Mouse (Mus musculus) neural tube, embryonic 14.5 days (tissue): ENCODE measurements around the gene Tfam. TPM values are rescaled to one million over a fixed set of nuclear protein-coding genes. Genes with fewer than 3 reads are reported as not detected.

ENCODE experiments used
- ATAC-seq: fragments of 200-750 bp; cut with Nextera tagmentation; 2 replicates; pipeline ENCODE4 v1.8.0; 2017; ENCODE audit warnings: low read depth, mild to moderate bottlenecking, moderate TSS enrichment, moderate library complexity
- H3K27ac ChIP-seq: fragments of 300-500 bp; sonication (generic); 2 replicates; pipeline ENCODE4 v1.5.1; 2014; ENCODE audit warnings: low read depth, mild to moderate bottlenecking, control low read depth, low read length, moderate library complexity, mixed read lengths
- H3K27me3 ChIP-seq: fragments of 300-500 bp; sonication (generic); 2 replicates; pipeline ENCODE4 v1.6.1; 2014; ENCODE audit warnings: low read length; ENCODE audit not compliant: control insufficient read depth, insufficient read depth
- H3K36me3 ChIP-seq: fragments of 300-500 bp; sonication (generic); 2 replicates; pipeline ENCODE4 v1.6.1; 2014; ENCODE audit warnings: low read length, mixed read lengths; ENCODE audit not compliant: control insufficient read depth, insufficient read depth
- H3K4me1 ChIP-seq: fragments of 300-500 bp; sonication (generic); 2 replicates; pipeline ENCODE4 v1.6.1; 2014; ENCODE audit warnings: low read length; ENCODE audit not compliant: control insufficient read depth, insufficient read depth
- H3K4me2 ChIP-seq: fragments of 300-500 bp; sonication (generic); 2 replicates; pipeline ENCODE4 v1.6.1; 2014; ENCODE audit warnings: mild to moderate bottlenecking, low read depth, low read length, control low read depth
- H3K4me3 ChIP-seq: fragments of 300-500 bp; sonication (generic); 2 replicates; pipeline ENCODE4 v1.5.1; 2014; ENCODE audit warnings: low read depth, low read length, control low read depth, mixed read lengths
- H3K9ac ChIP-seq: fragments of 300-500 bp; sonication (generic); replicated peaks from 2 replicates; pipeline ENCODE4 v1.6.1; 2014; ENCODE audit warnings: low read depth, mild to moderate bottlenecking, control low read depth, low read length, mixed read lengths
- H3K9me3 ChIP-seq: fragments of 300-500 bp; sonication (generic); 2 replicates; pipeline ENCODE4 v1.6.1; 2016; ENCODE audit warnings: low read length; ENCODE audit not compliant: control insufficient read depth
- WGBS: fragments of 180-500 bp; shearing (Covaris S2); extraction: QIAGEN DNeasy Blood & Tissue Kit; methylation state at CpG from one replicate; pipeline ENCODE4 v1.1.7; 2014; 5-methylcytosine and 5-hydroxymethylcytosine counted together
- polyA plus RNA-seq: library from polyadenylated mRNA; unstranded; fragments of >200 nt; fragmentation: Nextera tagmentation; extraction: Ambion mirVana; gene quantifications from 2 replicates; pipeline ENCODE4 v1.2.1, GENCODE M21; 2014

The Tfam gene
- 45.7 and 48.1 TPM in 2 replicates for polyA plus RNA-seq

DNA sequence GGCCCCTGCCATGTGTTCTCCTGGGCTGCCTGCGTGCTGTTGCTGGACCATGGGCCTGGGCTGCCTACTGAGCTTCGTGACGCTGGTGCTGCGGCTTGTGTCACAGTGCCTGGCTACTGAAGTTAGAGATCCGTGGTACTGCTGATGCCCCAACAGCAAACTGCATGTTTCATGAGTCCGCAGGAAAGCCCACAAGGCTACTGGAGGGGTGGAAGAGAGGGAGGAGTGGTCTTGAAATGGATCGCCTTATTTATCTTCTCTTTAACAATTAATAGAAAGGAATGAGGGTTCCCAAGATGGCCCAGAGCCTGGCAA, at the start of gene Tfam:
Tfam (minus strand) TSS at position 41 of the 315 bp plus-strand sequence.
- H3K9me3 ChIP-seq, result no peaks in the 10 kb centered on the region
- H3K4me1 ChIP-seq, result peaks cover 5% of the 10 kb centered on the region; the same call in 1 of the 2 replicates
- H3K27ac ChIP-seq, result peak within 1 kb of the TSS; percentile 44
- peaks cover 8% of the 10 kb centered on the region for H3K36me3 ChIP-seq
- 4% methylated on average over 7 of the region's 7 CpGs for WGBS
- peak within 1 kb of the TSS; percentile 91 for H3K4me2 ChIP-seq
- H3K27me3 ChIP-seq, result no peaks in the 10 kb centered on the region
- peak within 1 kb of the TSS; percentile 79 for H3K9ac ChIP-seq
- H3K4me3 ChIP-seq, result peak within 1 kb of the TSS; percentile 85
- ATAC-seq, result no peak

GRCm38 (mm10) chr10:71285126-71285580, 47.1 kb upstream of the Tfam start, which contains the start of gene Ube2d1:
Gene Ube2d1, minus strand, starts transcription at chr10:71285262.
- H3K27ac ChIP-seq, result peak within 1 kb of the TSS; percentile 88
- no peaks in the 10 kb centered on the region for H3K9me3 ChIP-seq
- peak; percentile 96 for ATAC-seq
- H3K9ac ChIP-seq, result peak within 1 kb of the TSS; percentile 99
- peaks cover 2% of the 10 kb centered on the region; the same call in 1 of the 2 replicates for H3K27me3 ChIP-seq
- H3K4me2 ChIP-seq, result peak within 1 kb of the TSS; percentile 57
- 0% methylated on average over 44 of the region's 50 CpGs for WGBS
- H3K4me1 ChIP-seq, result peaks cover 23% of the 10 kb centered on the region
- H3K36me3 ChIP-seq, result no peaks in the 10 kb centered on the region
- peak within 1 kb of the TSS; percentile 98 for H3K4me3 ChIP-seq

- Histone ChIP-seq H3K4me3 (peak overlapping the region; percentile 98), H3K9ac (peak overlapping the region; percentile 99), H3K27me3 (peaks cover 2% of the 10 kb centered on the region; the same call in 1 of the 2 replicates), H3K9me3 (no peaks in the 10 kb centered on the region), H3K27ac (peak overlapping the region; percentile 88), H3K4me1 (peaks cover 25% of the 10 kb centered on the region), H3K4me2 (peak overlapping the region; percentile 57), H3K36me3 (no peaks in the 10 kb centered on the region)
- ATAC-seq, result peak; percentile 84
- WGBS, result 1% methylated on average over 40 of the region's 41 CpGs
Measured at GRCm38 (mm10) chr10:71284511-71285125, 46.5 kb upstream of the Tfam start.

- no peaks in the 10 kb centered on the region for H3K36me3 ChIP-seq
- ATAC-seq, result no peak
- no peaks in the 10 kb centered on the region for H3K9me3 ChIP-seq
- peak overlapping the region; percentile 88 for H3K27ac ChIP-seq
- whole genome bisulfite sequencing, result 5% methylated on average over 8 of the region's 8 CpGs
- H3K4me1 ChIP-seq, result peaks cover 26% of the 10 kb centered on the region
- H3K4me2 ChIP-seq, result peak overlapping the region; percentile 57
- H3K9ac ChIP-seq, result peak overlapping the region; percentile 99
- peak overlapping the region; percentile 98 for H3K4me3 ChIP-seq
- H3K27me3 ChIP-seq, result peaks cover 2% of the 10 kb centered on the region; the same call in 1 of the 2 replicates
Measured at GRCm38 (mm10) chr10:71284131-71284510, 46.0 kb upstream of the Tfam start.

DNA sequence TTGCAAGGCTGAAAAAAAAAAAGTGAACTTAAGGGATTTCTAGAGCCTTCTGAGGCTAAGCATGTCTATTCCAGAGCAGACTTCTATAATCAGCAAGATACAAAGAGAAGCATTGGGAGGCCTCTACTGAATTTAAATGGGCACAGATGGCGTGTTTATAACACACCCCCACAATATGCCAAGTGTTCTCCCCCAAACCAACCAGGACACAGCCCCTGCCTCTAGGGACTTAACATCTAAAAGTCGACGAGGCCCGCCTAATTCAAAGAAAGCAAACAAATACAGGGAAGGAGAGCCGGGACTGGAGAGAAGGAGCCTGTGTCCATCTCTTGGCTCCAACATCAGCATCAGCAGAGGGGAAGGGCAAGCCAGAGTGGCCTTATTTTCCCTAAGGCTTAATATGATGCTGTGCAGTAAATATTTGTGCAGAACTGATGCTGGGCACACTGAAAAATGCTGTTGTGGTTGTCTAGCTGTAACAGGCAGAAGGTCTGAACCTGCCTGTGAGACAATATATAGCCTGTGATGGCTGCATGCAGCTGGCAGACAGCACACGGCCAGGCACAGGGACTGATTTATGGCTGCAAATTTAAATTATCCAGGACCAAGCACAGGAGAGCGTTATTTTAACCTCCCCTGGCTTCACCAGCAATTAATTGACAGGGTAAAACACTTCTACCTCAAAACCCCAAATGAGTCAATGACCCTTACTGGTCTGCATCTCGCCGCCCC, 35.1 kb upstream of the Tfam start:
- Histone ChIP-seq H3K9ac (no peak overlapping the region), H3K27me3 (no peaks in the 10 kb centered on the region), H3K4me3 (no peak overlapping the region), H3K27ac (0 out of 2 replicates have a peak overlapping the region, but pooled peaks have one; percentile 6), H3K9me3 (no peaks in the 10 kb centered on the region), H3K36me3 (no peaks in the 10 kb centered on the region), H3K4me1 (peaks cover 13% of the 10 kb centered on the region), H3K4me2 (no peak overlapping the region; the same call in 1 of the 2 replicates)
- peak; percentile 45; the same call in 1 of the 2 replicates for ATAC-seq
- WGBS, result 17% methylated on average over 9 of the region's 9 CpGs

GRCm38 (mm10) chr10:71267973-71268372, 29.9 kb upstream of the Tfam start:
- no peaks in the 10 kb centered on the region for H3K9me3 ChIP-seq
- no peak overlapping the region for H3K27ac ChIP-seq
- H3K4me2 ChIP-seq, result no peak overlapping the region
- 87% methylated on average over 2 of the region's 2 CpGs for WGBS
- no peak overlapping the region for H3K9ac ChIP-seq
- peaks cover 10% of the 10 kb centered on the region for H3K4me1 ChIP-seq
- no peaks in the 10 kb centered on the region for H3K36me3 ChIP-seq
- H3K4me3 ChIP-seq, result no peak overlapping the region
- H3K27me3 ChIP-seq, result no peaks in the 10 kb centered on the region
- ATAC-seq, result no peak

- Histone ChIP-seq H3K27me3 (no peaks in the 10 kb centered on the region), H3K4me1 (peaks cover 8% of the 10 kb centered on the region; the same call in 1 of the 2 replicates), H3K9me3 (no peaks in the 10 kb centered on the region)
Measured at GRCm38 (mm10) chr10:71267511-71267910, 29.4 kb upstream of the Tfam start.

DNA sequence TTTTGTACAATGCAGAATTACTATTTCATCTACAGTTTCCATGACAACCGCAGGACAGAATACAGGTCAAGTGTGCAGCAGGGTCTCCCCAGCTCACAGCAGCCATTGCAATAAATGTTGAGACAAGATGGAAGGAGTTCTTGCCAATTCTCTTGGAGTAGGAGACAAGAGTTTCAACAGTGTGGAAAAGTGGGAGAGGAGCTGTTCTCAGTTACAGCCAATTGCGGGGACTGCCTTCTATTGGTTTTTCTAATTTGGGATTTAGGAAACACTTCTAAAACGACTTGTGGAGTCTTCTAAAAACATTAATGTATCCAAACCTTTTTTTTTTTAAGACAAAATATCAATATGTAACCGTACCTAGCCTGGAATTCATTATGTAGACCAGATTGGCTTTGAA, 27.0 kb upstream of the Tfam start:
- no peak for ATAC-seq
- Histone ChIP-seq H3K4me3 (no peak overlapping the region), H3K27ac (no peak overlapping the region), H3K4me1 (peaks cover 17% of the 10 kb centered on the region), H3K36me3 (peaks cover 4% of the 10 kb centered on the region; the same call in 1 of the 2 replicates), H3K27me3 (no peaks in the 10 kb centered on the region), H3K9me3 (no peaks in the 10 kb centered on the region), H3K4me2 (no peak overlapping the region), H3K9ac (no peak overlapping the region)
- WGBS, result 94% methylated on average over 4 of the region's 4 CpGs

More at GRCm38 (mm10) chr10:71267511-71267910, 29.4 kb upstream of the Tfam start:
- Histone ChIP-seq H3K9ac (no peak overlapping the region), H3K4me3 (no peak overlapping the region), H3K36me3 (no peaks in the 10 kb centered on the region), H3K27ac (no peak overlapping the region), H3K4me2 (no peak overlapping the region)
- ATAC-seq, result no peak
- 78% methylated on average over 11 of the region's 11 CpGs for WGBS

GRCm38 (mm10) chr10:71261637-71262036, 23.6 kb upstream of the Tfam start:
- no peak for ATAC-seq
- Histone ChIP-seq H3K27me3 (no peaks in the 10 kb centered on the region), H3K4me3 (no peak overlapping the region), H3K9ac (no peak overlapping the region), H3K27ac (peak overlapping the region; percentile 24; the same call in 1 of the 2 replicates), H3K9me3 (no peaks in the 10 kb centered on the region), H3K4me1 (peaks cover 14% of the 10 kb centered on the region), H3K4me2 (no peak overlapping the region), H3K36me3 (peaks cover 10% of the 10 kb centered on the region; the same call in 1 of the 2 replicates)
- 70% methylated on average over 8 of the region's 8 CpGs for WGBS
